Mouse (Mus musculus): ENCODE measurements around the gene Mob1b.

The Mob1b gene

GRCm38 (mm10) chr5:88785059-88785458 lies 64.4 kb downstream of the Mob1b start:
- no peak for DNase-seq

GRCm38 (mm10) chr5:88790675-88791074 lies 70.0 kb downstream of the Mob1b start:
- no peak for DNase-seq

- DNase-seq, result peak; percentile 62
These were observed 70.9 kb downstream of the Mob1b start for GRCm38 (mm10) chr5:88791256-88792245.

- no peak for DNase-seq
These were observed 73.0 kb downstream of the Mob1b start for GRCm38 (mm10) chr5:88793676-88794075.

GRCm38 (mm10) chr5:88795910-88796584 lies 75.4 kb downstream of the Mob1b start:
- no peak for DNase-seq

GRCm38 (mm10) chr5:88796588-88796987 lies 75.9 kb downstream of the Mob1b start:
- DNase-seq, result peak; percentile 14

- no peak for DNase-seq
These were observed 76.5 kb downstream of the Mob1b start for GRCm38 (mm10) chr5:88797121-88797520.

- no peak for DNase-seq
These were observed 85.0 kb downstream of the Mob1b start for GRCm38 (mm10) chr5:88805616-88806015.

- no peak for DNase-seq
These were observed 85.6 kb downstream of the Mob1b start for GRCm38 (mm10) chr5:88806278-88806677.

GRCm38 (mm10) chr5:88807342-88807741 lies 86.7 kb downstream of the Mob1b start:
- no peak for DNase-seq

- no peak for DNase-seq
These were observed 92.5 kb downstream of the Mob1b start for GRCm38 (mm10) chr5:88813188-88813587.

Data from embryo, embryonic 11 days (tissue).